Mouse (Mus musculus): ENCODE data around the gene Sgpl1. TPM values are rescaled to one million over a fixed set of nuclear protein-coding genes. Genes with fewer than 3 reads are reported as not detected.

Sgpl1 gene
- polyA plus RNA-seq, 1 experiment from 2014 or later, result 33.7 TPM

GRCm38 (mm10) chr10:61146807-61147156, 721 bp downstream of the Sgpl1 start:
- 2% methylated on average over 14 of the region's 14 CpGs for WGBS

GRCm38 (mm10) chr10:61146119-61146806, 1.2 kb downstream of the Sgpl1 start:
- peak; percentile 75 for DNase-seq (ENCODE audit: low spot score)
- Histone ChIP-seq H3K36me3 (ENCODE audit: insufficient read depth, low read length) (no peaks in the 10 kb centered on the region), H3K27ac (ENCODE audit: low read length) (peak overlapping the region; percentile 92), H3K9ac (replicated peaks; ENCODE audit: low read depth) (peak overlapping the region; percentile 82), H3K4me1 (ENCODE audit: insufficient read depth, low read depth, low read length) (peaks cover 6% of the 10 kb centered on the region; the same call in 1 of the 2 replicates), H3K27me3 (replicated peaks; ENCODE audit: insufficient read depth, low read length) (no peaks in the 10 kb centered on the region), H3K9me3 (ENCODE audit: low read length) (no peaks in the 10 kb centered on the region), H3K4me3 (ENCODE audit: low read depth, low read length) (peak overlapping the region; percentile 78), H3K4me2 (replicated peaks; ENCODE audit: low read depth, low read length) (peak overlapping the region; percentile 99)
- TF ChIP-seq CTCF (IDR thresholded peaks at IDR 0.05), result no peak
- no peak for TF ChIP-seq EP300 (IDR thresholded peaks at IDR 0.05)
- under 1% methylated on average over 49 of the region's 53 CpGs for WGBS
- ATAC-seq, result peak; percentile 12

More at GRCm38 (mm10) chr10:61146807-61147156, 721 bp downstream of the Sgpl1 start:
- H3K9me3 ChIP-seq (ENCODE audit: low read length), result no peaks in the 10 kb centered on the region
- peak overlapping the region; percentile 99 for H3K4me2 ChIP-seq (replicated peaks; ENCODE audit: low read depth, low read length)
- no peak for TF ChIP-seq CTCF (IDR thresholded peaks at IDR 0.05)
- TF ChIP-seq EP300 (IDR thresholded peaks at IDR 0.05), result no peak
- DNase-seq (ENCODE audit: low spot score), result peak; percentile 32
- peak overlapping the region; percentile 92 for H3K27ac ChIP-seq (ENCODE audit: low read length)
- H3K27me3 ChIP-seq (replicated peaks; ENCODE audit: insufficient read depth, low read length), result no peaks in the 10 kb centered on the region
- H3K4me3 ChIP-seq (ENCODE audit: low read depth, low read length), result peak overlapping the region; percentile 78
- H3K36me3 ChIP-seq (ENCODE audit: insufficient read depth, low read length), result no peaks in the 10 kb centered on the region
- H3K4me1 ChIP-seq (ENCODE audit: insufficient read depth, low read depth, low read length), result peaks cover 6% of the 10 kb centered on the region; the same call in 1 of the 2 replicates
- peak overlapping the region; percentile 82 for H3K9ac ChIP-seq (replicated peaks; ENCODE audit: low read depth)
- ATAC-seq, result peak; percentile 15

GRCm38 (mm10) chr10:61145766-61146118, 1.8 kb downstream of the Sgpl1 start:
- TF ChIP-seq CTCF (IDR thresholded peaks at IDR 0.05), result no peak
- no peak for TF ChIP-seq EP300 (IDR thresholded peaks at IDR 0.05)
- DNase-seq (ENCODE audit: low spot score), result peak; percentile 9
- Histone ChIP-seq H3K9me3 (ENCODE audit: low read length) (no peaks in the 10 kb centered on the region), H3K4me2 (replicated peaks; ENCODE audit: low read depth, low read length) (peak overlapping the region; percentile 99), H3K9ac (replicated peaks; ENCODE audit: low read depth) (peak overlapping the region; percentile 82), H3K27me3 (replicated peaks; ENCODE audit: insufficient read depth, low read length) (no peaks in the 10 kb centered on the region), H3K4me1 (ENCODE audit: insufficient read depth, low read depth, low read length) (peaks cover 6% of the 10 kb centered on the region; the same call in 1 of the 2 replicates), H3K4me3 (ENCODE audit: low read depth, low read length) (peak overlapping the region; percentile 78), H3K36me3 (ENCODE audit: insufficient read depth, low read length) (no peaks in the 10 kb centered on the region), H3K27ac (ENCODE audit: low read length) (0 out of 2 replicates have a peak overlapping the region, but pooled peaks have one; percentile 92)
- 1% methylated on average over 3 of the region's 3 CpGs for WGBS
- no peak for ATAC-seq

- Histone ChIP-seq H3K4me3 (ENCODE audit: low read depth, low read length) (no peak overlapping the region), H3K4me1 (ENCODE audit: insufficient read depth, low read depth, low read length) (peaks cover 6% of the 10 kb centered on the region; the same call in 1 of the 2 replicates), H3K27ac (ENCODE audit: low read length) (no peak overlapping the region), H3K9ac (replicated peaks; ENCODE audit: low read depth) (no peak overlapping the region), H3K4me2 (replicated peaks; ENCODE audit: low read depth, low read length) (no peak overlapping the region), H3K9me3 (ENCODE audit: low read length) (no peaks in the 10 kb centered on the region), H3K27me3 (replicated peaks; ENCODE audit: insufficient read depth, low read length) (no peaks in the 10 kb centered on the region), H3K36me3 (ENCODE audit: insufficient read depth, low read length) (no peaks in the 10 kb centered on the region)
- WGBS, result 80% methylated on average over 2 of the region's 2 CpGs
- no peak for TF ChIP-seq EP300 (IDR thresholded peaks at IDR 0.05)
- TF ChIP-seq CTCF (IDR thresholded peaks at IDR 0.05), result no peak
- ATAC-seq (no peak), DNase-seq (ENCODE audit: low spot score) (no peak)
Observed at GRCm38 (mm10) chr10:61143343-61143742, 4.2 kb downstream of the Sgpl1 start.

GRCm38 (mm10) chr10:61137567-61137966, 9.9 kb downstream of the Sgpl1 start:
- WGBS, result 61% methylated on average over 1 of the region's 1 CpGs
- Histone ChIP-seq H3K27ac (ENCODE audit: low read length) (no peak overlapping the region), H3K4me2 (replicated peaks; ENCODE audit: low read depth, low read length) (no peak overlapping the region), H3K9me3 (ENCODE audit: low read length) (no peaks in the 10 kb centered on the region), H3K36me3 (ENCODE audit: insufficient read depth, low read length) (no peaks in the 10 kb centered on the region), H3K4me1 (ENCODE audit: insufficient read depth, low read depth, low read length) (0 out of 2 replicates have a peak, but pooled peaks cover 5% of the 10 kb centered on the region), H3K27me3 (replicated peaks; ENCODE audit: insufficient read depth, low read length) (no peaks in the 10 kb centered on the region), H3K9ac (replicated peaks; ENCODE audit: low read depth) (no peak overlapping the region), H3K4me3 (ENCODE audit: low read depth, low read length) (no peak overlapping the region)
- TF ChIP-seq CTCF (IDR thresholded peaks at IDR 0.05) (no peak), EP300 (IDR thresholded peaks at IDR 0.05) (no peak)
- ATAC-seq (no peak), DNase-seq (ENCODE audit: low spot score) (no peak)

GRCm38 (mm10) chr10:61135226-61135839, 12.2 kb downstream of the Sgpl1 start:
- TF ChIP-seq CTCF (IDR thresholded peaks at IDR 0.05), result no peak
- no peak for TF ChIP-seq EP300 (IDR thresholded peaks at IDR 0.05)
- no peaks in the 10 kb centered on the region for H3K36me3 ChIP-seq (ENCODE audit: insufficient read depth, low read length)
- H3K9me3 ChIP-seq (ENCODE audit: low read length), result no peaks in the 10 kb centered on the region
- 47% methylated on average over 3 of the region's 3 CpGs for WGBS
- DNase-seq (ENCODE audit: low spot score) (peak; percentile 34), ATAC-seq (no peak)
- H3K4me1 ChIP-seq (ENCODE audit: insufficient read depth, low read depth, low read length), result 0 out of 2 replicates have a peak, but pooled peaks cover 5% of the 10 kb centered on the region
- no peak overlapping the region for H3K4me2 ChIP-seq (replicated peaks; ENCODE audit: low read depth, low read length)
- no peak overlapping the region for H3K9ac ChIP-seq (replicated peaks; ENCODE audit: low read depth)
- H3K4me3 ChIP-seq (ENCODE audit: low read depth, low read length), result no peak overlapping the region
- no peak overlapping the region for H3K27ac ChIP-seq (ENCODE audit: low read length)
- H3K27me3 ChIP-seq (replicated peaks; ENCODE audit: insufficient read depth, low read length), result no peaks in the 10 kb centered on the region
